Mouse (Mus musculus): ENCODE data around the gene Olfr70.

Olfr70 gene

DNA sequence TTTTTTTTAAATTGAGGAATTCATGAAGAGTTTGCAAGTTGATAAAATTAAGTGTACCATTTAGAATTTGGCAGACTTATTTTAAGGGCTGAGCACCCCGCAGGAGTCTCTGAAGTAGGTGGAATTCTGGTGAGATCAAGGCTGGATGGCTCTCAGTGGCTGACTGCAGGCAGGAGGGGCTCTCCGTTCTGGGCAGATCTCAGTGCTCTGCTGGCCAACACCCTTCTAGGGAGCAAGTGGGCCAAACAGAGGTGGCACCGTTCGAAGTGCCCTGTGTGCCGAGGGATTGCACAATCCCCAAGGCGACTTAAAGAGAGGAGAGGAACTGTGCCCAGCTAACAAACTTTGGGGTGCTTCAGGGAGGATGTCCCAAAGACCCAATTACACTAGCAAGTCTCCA is 9.3 kb upstream of the Olfr70 start, which contains the start of gene Olfr71:
Gene Olfr71, minus strand, starts transcription at position 387 of the 400 bp plus-strand sequence.
- DNase-seq (ENCODE audit: low spot score) = peak; percentile 85

DNA sequence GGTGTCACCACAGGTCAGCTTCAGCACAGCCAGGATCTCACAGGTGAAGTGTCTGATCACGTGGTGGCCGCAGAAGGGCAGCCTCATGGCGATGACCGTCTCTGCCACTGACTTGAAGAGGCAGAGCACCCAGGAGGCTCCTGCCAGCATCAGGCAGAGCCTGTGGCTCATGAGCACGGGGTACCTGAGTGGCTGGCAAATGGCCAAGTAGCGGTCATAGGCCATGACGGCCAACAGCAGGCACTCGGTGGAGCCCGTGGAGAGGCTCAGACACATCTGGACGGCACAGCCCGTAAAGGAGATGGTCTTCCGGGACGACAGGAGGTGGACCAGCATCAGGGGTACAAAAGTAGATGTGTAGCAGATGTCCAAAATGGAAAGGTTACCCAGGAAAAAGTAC is 5.4 kb upstream of the Olfr70 start:
- no peak for DNase-seq (ENCODE audit: low spot score)

DNA sequence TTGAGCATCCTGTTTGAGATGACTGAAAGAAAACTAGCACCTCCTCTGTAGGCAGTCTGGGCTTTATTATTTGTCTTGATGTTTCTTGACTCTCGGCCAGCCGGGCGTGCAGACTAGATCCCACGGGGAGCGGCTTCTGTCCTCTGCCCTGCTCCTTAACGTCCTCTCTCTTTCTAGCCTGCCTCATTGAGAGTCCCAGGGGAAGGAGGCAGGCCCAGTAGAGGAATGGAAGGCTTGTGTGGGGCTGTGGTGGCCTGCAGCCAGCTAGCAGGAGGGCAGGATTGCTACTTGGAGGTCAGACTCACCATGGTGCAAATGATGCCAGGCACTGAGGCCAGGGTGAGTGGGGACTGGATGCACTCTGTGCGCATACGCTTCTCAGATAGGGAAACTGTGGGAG is 3.2 kb upstream of the Olfr70 start:
- DNase-seq (ENCODE audit: low spot score) = no peak

DNA sequence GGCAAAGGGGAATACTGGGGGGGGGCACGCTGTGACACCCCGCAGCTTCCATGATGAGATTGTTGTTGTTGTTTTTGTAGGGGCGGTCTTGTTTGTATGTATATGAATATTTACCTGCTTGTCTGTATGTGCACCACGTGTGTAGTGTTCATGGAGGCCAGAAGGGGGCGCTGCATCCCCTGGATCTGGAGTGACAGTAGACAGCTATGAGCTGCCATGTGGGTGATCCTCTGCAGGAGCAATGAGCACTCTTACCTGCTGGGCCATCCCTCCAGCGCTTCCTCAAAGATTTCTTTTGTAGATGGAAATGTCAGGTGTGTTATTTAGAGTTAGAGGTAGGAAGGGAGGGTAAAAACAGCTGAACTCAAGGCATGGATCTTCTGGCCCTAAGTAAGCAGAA is 2.8 kb upstream of the Olfr70 start:
- DNase-seq (ENCODE audit: low spot score) = no peak

DNA sequence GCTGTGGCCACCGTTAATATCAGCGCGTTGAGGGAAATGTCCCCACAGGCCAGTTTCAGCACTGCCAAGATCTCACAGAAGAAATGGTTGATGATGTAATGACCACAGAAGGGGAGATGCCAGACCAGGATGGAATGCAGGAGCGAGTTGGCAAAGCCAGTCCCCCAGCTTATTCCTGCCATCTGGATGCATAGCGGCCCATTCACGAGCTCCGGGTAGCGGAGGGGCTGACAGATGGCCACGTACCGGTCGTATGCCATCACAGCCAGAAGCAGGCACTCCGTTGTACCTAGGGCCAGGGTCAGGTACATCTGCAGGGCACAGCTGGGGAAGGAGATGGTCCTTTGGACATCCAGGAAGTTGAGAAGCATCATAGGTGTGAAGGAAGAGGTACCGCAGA is 4.0 kb downstream of the Olfr70 start:
- DNase-seq (ENCODE audit: low spot score) = no peak

DNA sequence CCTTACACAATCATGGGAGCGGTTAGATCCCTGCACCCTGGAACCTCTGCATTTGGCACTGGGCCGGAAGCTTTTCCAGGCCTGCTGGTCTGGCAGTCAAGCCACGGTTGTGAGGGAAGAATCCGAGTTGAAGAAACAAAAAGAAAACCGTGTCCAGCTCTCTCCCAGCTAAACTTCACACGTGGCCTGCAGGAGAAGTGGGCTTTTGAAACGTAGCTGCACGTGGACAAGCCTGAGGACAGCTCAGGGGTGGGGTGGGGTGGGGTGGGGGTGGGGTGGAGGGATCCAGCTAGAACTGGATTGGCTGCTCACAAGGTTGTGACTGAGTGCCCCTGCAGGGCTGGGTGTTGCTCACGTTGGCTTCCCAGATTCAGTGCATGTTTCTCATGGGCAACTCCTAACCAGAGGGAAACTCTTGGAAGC is 5.3 kb downstream of the Olfr70 start:
- peak; percentile 77 for DNase-seq (ENCODE audit: low spot score)

DNA sequence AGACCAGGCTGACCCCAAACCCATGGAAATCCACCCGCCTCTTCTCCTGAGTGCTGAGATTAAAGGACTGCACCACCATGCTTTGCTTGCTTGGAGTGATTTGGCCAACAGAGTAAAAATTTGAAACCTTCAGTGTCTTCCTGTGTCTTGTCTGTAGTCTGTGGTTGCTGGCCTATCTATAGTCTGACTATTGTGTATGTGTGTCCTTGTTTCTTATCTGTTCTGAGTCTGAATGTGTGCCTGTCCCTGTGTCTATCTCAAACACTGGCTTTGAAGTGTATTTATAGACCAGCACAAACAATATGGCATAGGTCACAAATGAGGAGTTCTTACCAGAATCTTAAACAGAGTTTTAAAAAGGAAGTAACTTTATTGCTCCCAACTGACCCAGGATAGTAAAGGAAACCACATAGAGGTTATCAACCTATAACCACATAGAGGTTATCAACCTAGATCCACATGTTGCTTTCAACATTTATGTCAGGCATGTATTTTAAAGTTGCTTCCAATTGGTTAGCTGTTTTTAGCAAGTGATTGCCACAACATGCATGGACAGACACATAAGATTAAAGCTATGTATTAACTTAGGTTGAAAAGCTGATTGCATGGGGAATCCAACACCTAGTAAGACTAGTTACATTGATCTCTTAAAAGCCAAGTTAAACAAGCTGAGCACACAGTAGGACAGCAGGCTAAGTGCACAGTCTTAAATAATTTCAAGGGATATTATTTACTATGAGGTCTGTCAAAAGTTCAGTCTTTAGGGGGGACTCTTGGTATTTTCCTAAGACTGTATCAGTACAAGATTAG is 6.0 kb downstream of the Olfr70 start:
- no peak for DNase-seq (ENCODE audit: low spot score)

DNA sequence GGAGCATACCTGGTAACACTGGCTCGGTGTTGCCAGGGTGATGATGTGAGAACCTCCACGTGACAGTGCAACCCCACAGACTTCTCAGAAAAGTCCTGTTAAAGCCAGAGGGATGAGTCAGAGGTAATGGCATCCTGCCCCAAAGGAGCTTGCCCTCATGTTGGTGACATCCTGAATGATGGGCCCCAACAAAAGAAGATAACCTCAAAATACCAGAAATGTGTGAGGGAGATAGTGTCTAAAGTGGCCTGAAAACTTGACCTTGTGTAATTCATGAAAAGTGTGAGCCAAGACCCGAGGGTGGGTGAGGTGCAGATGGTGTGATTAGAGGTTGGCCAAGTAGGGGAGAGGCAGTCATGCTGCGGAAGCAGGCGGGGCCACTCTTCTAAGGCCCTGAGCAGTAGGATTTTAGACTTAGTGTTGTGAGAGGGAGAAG is 6.8 kb downstream of the Olfr70 start:
- peak; percentile 59 for DNase-seq (ENCODE audit: low spot score)

DNA sequence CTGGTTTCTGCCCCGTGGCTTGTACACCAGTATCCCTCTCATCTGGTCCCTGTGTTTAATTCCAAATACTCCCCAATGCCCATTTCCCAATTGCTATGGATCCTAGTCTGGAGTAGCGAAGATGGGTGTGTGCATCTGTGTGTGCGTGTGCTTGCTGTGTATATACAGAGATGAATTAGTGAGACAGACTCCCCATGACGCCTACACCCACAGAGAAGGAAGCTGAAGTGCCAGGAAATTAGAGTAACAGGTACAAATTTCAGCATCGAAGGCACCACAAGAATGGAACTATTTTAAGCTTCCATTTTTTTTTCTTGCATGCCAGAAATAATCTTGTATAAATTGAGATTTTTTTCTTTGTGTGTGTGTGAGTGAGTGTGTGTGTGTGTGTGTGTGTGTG is 9.6 kb downstream of the Olfr70 start:
- DNase-seq (ENCODE audit: low spot score) = no peak

DNA sequence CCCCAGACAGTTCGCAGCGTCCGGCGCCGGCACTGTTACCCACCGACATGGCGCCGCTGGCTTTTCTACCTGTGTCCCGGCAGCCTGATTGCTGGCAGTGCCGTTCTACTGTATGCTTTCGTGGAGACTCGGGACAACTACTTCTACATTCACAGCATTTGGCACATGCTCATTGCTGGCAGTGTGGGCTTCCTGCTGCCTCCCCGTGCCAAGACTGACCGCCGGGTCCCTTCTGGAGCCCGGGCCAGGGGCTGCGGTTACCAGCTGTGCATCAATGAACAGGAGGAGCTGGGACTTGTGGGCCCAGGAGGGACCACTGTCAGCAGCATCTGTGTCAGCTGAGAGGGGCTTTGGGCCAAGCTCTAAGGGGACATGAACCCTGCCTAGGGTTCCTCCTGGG is 10.6 kb downstream of the Olfr70 start:
- DNase-seq (ENCODE audit: low spot score) = no peak

DNA sequence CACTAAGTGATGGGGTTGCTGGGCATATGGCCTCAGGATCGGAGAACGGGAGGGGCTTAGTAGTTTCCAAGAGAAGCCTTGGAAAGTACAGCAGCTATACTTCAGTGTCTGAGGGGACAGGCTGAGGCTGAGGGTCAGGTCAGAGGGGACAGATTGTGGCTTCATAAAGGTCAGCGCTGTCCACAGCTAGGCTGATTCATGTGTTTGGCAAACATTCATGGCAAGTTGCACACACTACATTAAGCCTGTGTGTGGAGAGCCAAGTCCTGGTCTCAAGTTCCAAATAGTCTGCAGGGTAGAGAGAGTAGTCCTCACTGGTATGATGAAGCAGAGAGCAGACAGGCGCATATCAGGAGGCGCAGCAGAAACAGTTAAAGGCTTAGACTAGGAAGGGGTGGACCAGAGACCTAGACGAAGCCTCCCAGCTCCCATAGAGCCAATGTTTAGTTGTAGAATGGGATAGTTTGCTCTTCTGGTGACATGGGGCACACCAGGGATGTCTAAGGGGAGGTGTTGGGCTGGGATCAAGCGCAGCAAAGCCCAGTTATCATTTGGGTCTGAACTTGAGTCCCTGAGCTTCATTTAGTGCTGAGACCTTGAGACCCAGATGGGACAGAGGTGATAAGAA is 21.1 kb downstream of the Olfr70 start:
- DNase-seq (ENCODE audit: low spot score) = no peak

DNA sequence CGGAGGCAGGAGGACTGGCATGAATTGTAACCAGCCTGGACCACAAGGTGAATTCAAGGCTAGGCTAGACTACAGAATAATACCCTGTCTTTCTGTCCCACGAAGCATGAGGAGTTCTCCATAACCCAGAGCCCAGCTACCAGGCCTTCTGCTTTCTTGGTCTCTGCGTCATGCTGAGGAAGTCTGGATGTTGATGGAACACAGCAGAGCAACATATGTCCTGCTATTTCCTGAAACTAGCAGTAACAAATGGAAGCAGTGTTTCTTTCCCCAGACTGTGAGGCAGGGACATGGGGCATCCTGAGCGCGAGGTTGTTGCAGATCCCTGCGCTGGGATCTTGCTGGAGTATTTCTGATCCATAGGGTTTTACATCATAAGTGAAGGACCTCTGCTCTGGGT is 22.1 kb downstream of the Olfr70 start:
- no peak for DNase-seq (ENCODE audit: low spot score)

DNA sequence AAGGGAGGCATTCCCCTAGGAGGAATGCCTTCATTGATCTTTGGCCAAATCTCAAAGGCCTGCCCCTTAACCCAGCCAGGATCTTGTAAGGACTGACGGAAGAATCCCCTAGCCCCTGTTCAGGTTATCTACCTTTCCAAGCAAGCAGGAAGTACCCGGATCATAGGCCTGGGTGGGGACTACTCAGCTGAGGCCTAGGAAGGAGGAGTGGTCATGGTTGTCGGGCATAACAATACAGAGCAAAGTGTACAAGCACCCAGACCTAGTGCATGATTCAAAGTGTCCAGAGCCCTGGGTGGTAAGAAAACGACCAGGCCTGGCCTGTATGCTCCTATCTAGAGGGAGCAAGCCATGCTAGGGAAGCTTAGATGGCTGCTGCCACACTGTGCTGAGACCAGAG is 25.0 kb downstream of the Olfr70 start:
- DNase-seq (ENCODE audit: low spot score) = no peak

DNA sequence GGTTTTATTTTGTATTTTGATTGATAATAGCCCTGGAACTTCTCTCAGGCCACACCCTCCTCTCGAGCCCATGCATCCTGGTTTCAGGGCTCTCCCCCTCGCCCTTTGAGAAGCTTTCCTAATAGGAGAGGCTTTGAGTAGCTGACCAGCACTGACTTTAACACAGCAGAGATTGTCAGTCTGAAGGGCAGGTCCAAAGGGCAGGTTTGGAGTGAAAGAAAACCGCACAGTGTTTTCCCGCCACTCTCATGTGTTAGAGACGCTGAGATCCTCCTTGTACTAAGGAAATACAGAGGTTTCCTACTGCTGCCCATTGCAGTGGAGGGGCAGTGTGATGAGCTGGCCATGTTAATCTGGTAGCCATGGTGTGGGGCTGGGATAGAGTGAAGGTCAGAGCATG is 25.6 kb downstream of the Olfr70 start:
- no peak for DNase-seq (ENCODE audit: low spot score)

DNA sequence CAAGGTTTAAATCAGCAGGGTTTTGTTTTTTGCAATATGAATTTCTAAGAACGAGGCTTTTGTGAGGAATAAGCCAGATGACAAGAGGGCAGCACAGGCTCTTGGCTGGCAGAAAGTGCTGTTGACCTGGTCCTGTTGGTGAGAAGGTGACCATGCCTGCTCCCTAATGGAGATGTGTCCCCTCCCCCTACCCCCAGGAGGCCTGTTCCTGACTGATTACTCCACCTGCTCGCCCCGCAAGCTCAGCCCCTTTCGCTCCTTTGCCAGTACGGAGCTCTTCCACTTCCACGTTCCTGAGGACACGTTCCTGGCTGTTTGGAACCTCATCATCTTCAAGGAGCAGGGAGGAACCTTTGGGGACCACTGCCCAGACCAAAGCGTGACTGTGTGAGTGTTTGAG is 26.9 kb downstream of the Olfr70 start:
- DNase-seq (ENCODE audit: low spot score) = no peak

DNA sequence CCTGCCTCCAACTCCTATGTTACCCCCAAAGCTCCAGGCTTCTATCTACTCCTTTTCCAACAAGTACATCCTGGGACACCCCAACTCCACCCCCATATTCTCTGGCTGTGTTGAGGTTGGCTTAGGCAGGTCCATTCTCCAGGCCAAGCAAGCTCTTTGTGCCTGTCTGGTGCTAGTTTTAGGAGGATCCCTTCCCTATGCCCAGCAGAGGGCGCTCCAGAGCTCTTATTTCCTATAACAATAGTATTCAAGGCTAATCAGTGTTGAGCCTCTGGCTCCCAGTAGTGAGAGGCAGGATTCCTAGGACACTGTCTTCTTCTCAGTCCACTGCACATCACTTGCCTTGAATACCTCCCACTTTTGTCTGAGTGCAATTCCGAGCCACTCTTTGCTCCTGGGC is 28.5 kb downstream of the Olfr70 start:
- peak; percentile 89 for DNase-seq (ENCODE audit: low spot score)

DNA sequence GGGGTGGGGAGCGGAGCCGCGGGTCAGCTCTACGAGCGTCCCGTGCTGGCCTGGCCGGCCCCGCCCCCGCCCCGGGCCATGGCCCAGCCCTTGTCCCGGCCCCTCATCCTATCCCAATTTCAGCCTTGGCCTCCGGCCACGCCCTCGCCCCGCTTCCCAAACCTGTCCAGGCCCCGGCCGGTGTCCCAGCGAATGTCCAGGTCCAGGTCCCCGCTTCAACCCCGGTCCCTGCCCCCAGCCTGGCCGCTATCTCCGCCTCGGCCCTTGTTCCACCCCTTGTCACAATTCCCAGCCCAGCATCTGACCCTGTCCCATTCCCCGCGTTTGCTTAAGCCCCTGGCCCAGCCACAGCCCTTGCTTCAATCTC is 31.2 kb downstream of the Olfr70 start:
- peak; percentile 76 for DNase-seq (ENCODE audit: low spot score)

DNA sequence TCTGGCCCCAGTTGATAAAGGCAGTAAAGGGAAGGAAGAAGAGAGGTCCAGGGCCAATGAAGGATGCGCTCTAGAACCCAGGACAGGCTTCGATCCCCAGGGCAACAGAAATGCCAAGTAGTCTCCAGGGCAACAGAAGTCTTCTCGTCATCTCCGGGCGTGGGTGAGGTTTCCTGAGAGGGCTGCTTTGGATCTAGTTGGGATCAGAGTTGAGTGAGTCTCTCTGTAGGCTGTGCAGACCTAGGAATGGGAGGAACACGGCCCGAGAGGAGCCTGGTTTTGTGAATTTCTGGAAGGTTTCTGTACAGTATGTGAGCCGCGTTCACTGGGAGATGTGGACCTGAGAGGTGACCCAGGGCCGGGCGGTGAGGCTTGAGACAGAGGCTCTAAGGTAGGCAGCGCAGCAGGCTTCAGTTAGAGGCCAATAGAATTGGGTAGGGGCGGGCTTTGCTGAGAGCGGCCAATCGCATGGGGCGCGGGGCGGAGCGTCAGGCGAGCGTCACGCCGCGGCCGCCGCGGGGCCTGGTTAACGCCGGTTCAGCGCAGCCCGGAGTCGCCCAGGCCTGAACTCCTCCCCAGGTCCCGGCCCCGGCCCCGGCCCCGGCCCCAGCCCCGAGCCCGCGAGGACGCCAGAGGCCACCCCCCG is 31.7 kb downstream of the Olfr70 start, which contains the start of the genes Tmem8b and Fam221b:
Gene Tmem8b, plus strand, starts transcription at position 190 of the 646 bp plus-strand sequence.
Gene Fam221b, minus strand, starts transcription at position 364 of the 646 bp plus-strand sequence.
- DNase-seq (ENCODE audit: low spot score) = peak; percentile 93

DNA sequence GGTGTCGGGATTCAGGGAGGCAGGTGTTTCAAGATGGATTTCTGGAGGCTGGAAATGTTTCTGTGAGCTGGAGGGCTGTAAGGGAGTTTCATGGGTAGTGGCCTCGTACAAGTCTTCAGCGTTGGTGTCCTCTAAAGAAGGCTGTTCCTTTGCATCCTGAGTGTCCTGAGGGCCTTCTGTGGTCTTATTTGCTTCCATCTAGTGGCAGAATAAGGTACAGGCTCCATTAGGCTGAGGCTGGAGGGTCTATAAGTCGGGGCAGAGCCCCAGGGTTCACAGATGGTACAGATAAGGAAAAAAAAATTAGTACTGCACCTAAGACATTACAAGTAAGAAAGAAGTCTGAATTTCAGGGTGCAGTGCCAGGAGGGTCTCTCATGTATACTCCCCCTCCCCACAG is 34.2 kb downstream of the Olfr70 start:
- no peak for DNase-seq (ENCODE audit: low spot score)

DNA sequence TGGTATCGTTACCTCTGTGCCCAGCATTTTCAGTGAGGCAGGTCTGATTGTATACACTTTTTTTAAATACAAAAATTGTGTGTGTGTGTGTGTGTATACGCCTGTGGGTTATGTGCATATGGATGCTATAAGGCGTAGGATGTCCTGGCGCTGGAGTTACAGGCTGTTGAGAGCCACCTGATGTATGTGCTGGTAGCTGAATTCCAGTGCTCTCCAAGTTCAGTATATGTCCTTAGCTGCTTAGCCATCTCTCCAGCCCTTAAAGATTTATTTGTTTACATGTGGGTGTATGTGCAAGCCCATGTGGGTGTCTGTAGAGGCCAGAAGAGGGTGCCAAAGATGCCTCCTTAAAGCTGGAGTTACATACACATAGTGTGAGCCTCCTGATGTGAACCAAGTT is 43.5 kb downstream of the Olfr70 start:
- DNase-seq (ENCODE audit: low spot score) = no peak

DNA sequence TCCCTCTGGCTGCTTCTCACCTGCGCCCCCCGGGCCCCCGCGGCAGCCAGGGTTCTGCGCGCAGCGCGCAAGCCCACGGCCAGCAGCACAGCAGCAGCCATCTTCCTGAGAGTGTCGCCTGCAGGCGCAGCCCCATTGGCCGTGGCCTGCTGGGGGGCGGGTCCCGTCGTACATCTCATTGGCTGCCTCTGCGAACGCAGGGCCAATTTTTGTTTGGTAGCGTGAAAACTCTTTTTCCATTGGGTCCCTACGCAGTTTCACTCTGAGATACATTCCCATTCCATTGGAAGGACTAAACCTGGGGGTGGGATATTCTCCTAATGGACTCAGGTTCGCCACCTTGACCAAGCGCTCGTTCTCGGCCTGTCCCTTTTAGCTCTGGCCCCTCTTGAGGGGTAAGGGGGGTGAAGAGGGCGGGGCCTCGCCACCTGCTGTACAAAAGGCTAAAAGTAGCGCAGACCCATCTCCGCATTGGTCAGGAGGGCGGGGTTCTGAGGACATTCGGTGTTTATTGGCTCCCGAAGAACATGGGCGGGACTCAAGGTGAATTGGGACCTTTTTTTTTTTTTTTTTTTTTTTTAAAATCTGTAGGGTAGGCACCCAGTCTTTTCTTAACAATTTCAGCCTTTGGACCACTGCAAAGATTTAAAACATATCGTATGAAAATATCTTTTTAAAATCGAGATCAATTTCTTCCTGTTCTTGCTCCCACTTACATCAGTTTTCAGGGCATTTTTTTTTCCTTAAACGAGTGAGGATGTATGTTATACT is 44.1 kb downstream of the Olfr70 start, which contains the start of gene Hint2:
Gene Hint2, minus strand, starts transcription at position 128 of the 771 bp plus-strand sequence.
- peak; percentile 97 for DNase-seq (ENCODE audit: low spot score)

DNA sequence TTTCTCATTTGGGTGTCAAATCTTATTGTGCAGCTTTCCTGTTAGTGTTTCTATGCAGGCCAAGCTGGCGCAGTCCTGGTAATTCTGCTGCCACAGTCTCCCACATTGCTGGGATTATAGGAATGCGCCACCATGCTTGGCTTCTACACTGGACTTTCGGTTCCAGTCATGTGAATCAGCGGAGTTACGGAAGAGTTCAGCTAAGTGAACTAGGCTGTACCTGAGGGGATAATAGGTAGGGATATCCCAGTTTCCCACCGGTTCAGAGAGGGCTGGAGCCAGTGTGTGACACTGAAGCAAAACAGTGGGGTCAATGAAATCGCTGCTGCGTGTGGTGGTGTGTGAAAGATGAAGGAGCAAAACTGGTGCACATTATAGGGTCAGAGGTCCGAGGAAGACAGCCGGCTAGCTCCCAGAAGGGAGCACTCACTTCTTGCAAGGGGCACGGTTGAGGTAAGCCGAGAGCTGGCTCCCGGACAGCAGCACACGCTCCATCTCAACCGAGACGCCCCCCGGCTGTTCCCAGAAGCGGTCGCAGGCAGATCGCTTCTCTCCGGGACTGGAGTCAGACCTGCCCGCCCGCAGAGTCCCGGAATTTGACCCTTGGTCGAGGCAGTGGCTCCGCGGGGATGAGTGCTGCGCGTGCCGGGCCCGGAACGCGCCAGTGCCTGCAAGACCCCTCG is 44.8 kb downstream of the Olfr70 start:
- no peak for DNase-seq (ENCODE audit: low spot score)

Data from lung, postnatal 25 days (tissue).